Mouse (Mus musculus) megakaryocyte, embryonic 14.5 days (primary cell): ENCODE results near the gene Kansl2.

Experiments used
- FLI1 ChIP-seq: IDR thresholded peaks from 2 replicates; pipeline ENCODE4 v1.6.1; 2012; ENCODE audit warnings: low read length, inconsistent platforms, mixed read lengths
- GATA1 ChIP-seq: IDR thresholded peaks from 3 replicates; pipeline ENCODE4 v1.6.1; 2012; ENCODE audit warnings: mixed read lengths, low read length, inconsistent platforms, borderline replicate concordance

GRCm38 (mm10) chr15:98546843-98547242 lies 12.8 kb upstream of the Kansl2 start:
- no peak for TF ChIP-seq GATA1
- no peak for TF ChIP-seq FLI1
